Mouse (Mus musculus) right cerebral cortex, adult 2 months (tissue): ENCODE measurements around the gene Irak4.

Experiments used
- DNase-seq, 2 experiments: peaks; one replicate each; pipeline ENCODE4 v3.0.0; 2021 to 2022; ENCODE audit warnings: low spot score in 2 of 2

Irak4 gene

DNA sequence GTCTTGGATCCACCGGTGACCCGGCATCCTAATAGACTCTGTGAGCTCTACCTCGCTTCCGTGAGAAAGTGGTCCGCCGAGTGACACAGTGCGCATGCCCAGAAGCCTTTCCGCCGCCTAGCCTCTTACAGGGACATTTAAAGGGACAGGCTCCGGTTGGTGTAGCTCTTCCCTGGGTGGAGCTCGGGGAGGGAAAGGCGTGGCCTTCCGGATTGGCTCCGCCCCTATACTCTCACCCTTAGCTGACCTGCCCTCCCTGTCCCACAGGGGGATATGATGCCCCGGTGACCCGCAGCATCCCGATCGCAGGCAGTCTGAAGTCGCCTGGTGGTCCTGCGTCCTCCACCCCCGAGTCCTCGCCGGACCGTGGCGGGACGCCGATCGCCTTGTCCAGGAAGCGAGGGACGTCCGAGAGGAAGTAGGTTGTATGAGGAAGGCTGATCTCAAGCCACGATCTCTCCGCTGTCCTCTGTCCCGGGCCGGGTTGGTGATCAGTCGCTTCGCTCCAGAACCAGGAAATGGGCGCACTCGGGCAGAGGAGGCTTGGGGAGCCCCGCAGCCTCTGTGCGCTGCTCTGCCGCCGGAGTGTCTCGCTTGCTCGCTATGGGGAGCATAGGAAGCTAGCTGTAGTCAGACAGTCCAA lies at the start of gene Irak4, which contains the start of gene Pus7l:
Irak4 (plus strand) TSS at position 235 of the 643 bp plus-strand sequence.
Pus7l (minus strand) TSS at position 139 of the 643 bp plus-strand sequence.
- peak; percentile 90 to 92 for DNase-seq

DNA sequence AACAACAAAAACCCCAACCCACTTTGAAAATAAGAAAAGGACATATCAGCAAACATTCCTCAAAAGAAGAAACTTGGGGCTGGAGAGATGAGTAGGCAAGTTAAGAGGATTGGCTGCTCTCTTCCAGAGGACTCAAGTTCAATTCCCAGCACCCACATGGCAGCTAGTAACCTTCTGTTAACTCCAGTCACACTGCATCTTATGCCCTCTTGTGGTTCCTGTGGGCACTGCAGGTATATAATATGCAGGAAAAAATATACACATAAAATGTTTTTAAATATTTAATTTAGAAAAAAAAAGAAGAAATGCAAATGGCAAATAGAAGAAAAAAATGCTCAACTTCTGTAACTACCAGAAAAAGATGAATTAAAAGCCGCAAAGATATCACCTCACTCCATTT lies 49.0 kb upstream of the Irak4 start:
- no peak for DNase-seq

DNA sequence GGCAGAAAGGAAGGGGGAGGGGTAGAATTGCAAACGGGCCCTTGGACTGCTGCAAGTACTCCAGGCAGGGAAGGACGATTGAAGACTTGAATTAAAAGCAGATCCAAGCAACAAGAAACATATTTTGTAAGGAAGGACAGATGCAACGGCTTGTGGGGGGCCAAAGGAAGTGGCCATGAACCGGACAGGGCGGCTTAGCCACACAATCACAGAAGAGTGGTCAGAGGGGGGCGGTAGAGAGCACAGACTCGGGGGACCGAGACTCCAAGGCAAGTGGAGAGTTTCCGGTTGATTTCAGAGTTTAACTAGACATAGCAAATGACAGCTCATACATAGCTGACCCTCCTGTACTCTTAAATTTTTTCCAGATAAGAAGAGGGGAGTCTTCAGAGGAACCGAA lies 47.5 kb upstream of the Irak4 start:
- DNase-seq = no peak

DNA sequence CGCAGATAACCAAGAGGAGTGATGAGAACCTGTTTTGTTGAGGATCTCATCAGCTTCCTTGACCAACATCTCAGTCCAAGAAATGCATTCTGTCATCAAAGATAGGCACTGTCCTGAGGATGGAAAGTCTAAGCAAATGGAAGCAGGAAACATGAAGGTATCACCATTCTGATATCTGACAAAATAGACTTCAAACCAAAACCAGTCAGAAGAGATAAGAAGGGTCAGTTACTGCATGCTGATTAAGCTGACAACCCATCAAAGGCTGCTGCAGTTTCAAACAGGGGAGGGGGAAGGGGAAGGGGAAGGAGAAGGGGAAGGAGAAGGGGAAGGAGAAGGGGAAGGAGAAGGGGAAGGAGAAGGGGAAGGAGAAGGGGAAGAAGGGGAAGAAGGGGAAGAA lies 44.2 kb upstream of the Irak4 start:
- no peak for DNase-seq

DNA sequence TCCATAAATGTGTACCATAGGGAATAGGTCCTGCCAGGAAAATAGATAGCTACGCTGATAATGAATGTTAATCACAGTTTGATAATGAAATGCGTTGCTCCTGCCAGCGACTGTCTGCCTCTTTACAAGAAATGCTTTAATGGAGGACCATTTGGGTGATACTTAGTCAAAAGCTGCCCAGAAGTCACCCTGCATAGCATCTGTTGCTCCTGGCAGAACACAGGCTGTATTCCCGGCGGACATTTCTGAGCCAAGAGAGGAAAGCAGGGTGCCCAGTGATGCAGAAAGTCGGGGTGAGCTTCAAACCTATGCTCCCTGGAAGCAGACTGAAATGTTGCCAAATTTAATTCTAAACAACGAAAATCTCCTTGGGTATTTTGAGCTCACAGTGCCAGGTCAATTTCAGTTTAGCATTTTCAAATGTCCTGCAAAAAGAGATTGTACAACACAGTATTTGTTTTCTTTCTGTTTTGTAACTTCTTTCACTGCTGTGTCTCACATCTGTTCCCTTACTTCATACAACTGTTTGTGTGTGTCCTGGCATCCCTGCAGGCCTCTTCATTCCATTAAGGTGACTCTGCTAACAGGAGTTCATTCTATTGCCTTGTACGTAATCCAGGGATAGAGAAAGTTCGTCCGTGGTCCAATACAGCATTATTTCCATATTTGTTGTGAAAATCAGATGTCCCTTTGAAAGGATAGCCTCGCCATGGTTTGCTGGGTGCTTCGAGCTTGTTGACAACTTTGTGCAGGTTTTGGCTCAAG lies 39.8 kb upstream of the Irak4 start:
- DNase-seq = no peak

DNA sequence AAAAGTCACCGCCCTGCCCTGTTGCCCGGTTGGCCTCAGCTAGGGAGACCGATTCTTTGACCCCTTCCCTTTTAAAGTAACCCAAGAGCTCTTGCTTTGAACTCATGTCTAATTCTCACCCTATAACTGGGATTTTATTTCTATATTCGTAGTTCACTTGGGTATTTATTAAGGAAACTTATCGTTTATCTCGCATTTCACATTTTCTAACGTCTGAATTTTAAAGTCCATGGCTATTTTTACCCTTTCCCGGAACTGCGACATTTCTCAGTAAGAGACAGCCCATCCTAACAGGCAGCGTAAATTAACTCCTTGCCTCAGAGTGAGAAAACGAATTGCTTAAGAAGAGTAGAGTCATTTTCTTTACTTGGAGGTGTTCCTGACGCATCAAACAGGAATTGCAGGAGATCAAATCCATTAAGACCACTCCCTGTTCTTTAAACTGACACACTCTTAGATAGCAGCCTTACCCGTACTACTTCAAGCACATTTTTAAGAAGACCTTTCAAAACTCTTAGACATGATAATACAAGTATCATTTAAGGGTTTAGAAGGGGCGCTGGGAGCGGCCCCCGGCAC lies 25.4 kb upstream of the Irak4 start:
- DNase-seq = no peak

DNA sequence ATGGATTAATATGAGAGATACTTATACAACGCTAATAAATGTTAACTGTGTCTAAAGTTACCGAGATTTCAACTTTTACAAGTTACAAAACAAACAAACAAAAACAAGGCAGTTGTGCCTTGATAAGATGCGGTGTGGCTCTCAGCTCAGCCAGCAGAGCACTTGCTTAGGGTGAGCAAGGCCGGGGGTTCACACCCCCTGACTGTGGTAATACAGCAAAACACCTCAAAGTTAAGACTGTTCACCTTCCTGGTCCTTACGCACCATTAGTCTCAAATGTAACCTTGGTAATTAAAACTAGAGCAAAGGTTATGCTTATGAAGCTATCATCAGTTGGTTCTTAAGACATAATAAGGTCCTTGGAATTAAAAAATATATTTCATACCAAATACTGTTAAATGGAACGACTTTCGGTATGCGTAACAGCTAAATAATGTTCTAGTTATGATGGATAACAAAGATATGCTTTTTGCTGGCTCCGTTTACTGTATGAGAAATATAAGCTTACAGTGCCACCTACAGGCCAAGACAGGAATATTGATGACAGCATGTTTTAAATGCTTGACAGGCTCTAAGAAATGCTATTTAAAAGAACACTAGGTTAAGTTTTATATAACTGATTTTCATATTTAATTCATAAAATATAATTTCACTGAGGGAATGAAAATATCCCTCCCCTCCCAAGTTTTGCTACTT lies 23.1 kb upstream of the Irak4 start:
- peak; percentile 36 to 43 for DNase-seq

DNA sequence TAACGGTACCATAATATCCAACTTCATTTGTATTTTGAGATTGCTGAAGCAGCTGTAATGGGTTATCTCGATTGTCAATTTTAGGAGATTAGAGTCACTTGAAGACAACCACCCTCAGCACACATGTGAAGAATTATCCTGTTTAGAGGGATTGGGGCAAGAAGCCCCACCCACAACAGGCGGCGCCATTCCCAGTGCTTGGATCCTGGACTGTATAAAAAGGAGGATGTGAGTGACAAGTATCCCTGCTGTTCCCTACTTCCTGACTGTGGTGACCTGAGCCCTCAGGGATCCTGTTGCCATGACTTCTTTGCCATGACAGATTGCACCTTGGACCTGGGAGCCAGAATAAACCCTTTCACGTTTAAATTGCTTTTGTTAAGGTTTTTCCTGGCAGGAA lies 22.5 kb upstream of the Irak4 start:
- no peak for DNase-seq

DNA sequence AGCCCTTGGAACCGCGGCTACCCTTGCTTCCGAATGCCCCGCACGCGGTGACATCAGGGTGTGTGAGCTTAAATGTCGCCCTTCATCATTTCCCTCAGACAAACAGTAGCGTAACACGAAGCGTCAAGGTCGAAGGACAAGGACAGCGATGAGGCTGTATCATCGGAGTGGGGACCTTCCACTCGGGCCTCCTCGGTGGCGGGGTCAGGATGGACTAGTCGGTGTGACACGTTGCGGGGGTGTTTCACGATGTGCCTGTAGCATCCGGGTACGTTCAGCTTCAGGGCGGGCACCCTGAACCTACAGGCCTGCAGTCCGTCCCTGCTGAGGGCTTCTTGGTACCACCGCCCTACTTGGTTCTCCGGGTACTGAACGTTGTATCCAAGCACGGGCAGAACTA lies 20.2 kb upstream of the Irak4 start:
- no peak for DNase-seq

DNA sequence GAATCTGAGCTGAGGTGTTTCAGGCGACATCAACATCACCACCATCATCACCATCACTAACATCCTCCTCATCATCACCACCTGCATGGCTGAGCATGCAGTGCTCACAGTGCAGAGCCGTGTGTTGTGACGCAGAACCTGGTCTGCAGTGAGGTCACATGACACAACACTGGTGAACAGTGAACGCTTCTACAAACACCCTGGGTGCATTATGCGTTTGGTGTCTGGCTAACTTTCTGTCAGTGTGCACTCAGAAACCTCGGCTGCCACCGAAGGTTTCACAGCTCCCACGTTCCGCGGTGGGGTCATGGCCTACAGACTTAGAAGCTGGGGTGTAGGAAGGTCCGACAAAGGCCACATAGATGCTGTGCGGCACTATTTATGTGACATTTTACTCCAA lies 18.5 kb upstream of the Irak4 start:
- DNase-seq = no peak

DNA sequence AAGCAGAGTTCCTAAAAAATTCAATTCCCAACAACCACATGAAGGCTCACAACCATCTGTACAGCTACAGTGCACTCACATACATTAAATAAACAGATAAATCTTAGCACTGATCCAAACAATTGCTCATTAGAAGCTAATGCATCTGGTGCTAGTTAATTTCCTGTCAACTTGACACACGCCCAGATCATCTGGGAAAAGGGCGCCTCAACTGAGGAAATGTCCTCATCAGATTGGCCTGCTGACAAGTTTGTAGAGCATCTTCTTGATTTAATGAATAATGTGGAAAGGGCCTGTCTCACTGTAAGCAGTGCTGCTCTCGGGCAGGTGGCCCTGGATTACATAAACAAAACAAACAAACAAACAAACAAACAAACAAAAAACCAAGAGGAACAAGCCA lies 12.9 kb upstream of the Irak4 start:
- DNase-seq = no peak

DNA sequence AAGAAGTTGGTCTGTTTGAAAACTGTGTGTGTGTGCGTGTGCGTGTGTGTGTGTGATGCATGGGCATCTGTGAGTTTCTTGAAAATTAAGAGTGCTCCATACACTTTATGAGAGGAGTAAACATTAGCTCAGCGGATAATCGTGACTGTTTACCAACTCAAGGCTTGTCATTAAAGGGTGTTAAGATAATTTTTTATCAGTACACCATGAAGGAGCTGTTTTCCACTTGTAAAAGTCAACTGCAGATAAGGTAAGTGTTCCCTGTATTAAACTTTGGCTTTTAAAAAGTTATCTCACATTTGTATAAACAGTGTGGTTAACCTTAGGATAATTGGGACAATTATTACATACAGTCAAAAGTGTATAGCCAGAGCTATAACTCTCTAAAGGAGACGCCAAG lies 11.1 kb upstream of the Irak4 start:
- DNase-seq = no peak

DNA sequence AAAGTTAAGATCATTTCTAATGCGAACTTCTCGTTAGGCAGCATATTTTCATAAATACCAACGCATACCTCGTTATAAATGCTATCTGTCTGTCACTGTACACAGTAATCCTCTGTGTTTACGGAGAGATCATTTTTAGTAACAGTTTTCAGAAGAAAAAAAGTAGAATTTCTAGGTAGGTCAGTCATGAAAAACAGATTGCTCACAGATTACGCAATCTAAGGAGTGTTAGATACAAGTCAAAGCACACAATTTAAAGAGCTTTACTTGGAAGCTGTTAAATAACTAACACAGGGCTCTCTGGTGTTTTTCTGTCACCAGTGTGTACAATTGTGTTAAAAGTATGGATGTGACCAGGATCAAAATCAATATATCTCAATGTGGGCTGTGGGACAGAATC lies 10.5 kb upstream of the Irak4 start:
- DNase-seq = no peak

DNA sequence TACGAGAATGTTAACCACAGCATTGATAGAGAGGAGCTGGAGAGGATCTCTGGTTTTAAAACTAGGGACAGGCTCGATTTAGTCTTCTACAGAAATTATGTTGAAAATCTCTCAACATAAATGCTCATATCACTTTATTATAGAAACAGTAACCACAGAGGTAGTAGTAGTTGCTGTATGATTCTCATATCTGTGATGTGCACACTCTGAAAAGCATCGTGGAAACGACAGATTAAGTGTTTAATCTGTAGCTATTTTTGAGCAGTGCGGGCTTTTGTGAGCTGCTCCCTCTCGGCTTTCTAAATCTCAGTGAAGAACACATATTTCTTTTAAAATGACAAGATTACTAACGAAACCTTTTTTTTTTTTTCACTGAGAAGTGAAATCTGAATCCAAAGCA lies 7.9 kb upstream of the Irak4 start:
- no peak for DNase-seq

DNA sequence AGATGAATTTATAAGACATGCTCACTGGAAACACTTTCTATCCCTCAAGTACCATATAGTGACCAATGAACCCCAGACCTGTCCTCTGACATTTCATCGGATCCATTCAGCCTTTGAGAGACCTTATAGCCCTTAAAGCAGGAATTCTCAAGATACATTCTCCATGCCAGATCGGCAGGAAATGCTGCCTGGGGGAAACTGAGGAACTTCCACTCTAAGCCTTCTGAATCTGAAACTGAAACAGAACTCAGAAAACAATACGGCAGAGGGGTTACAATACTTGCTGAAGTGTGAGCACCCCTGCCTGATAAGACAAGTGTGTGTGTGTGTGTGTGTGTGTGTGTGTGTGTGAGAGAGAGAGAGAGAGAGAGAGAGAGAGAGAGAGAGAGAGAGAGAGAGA lies 4.1 kb upstream of the Irak4 start:
- DNase-seq = no peak

DNA sequence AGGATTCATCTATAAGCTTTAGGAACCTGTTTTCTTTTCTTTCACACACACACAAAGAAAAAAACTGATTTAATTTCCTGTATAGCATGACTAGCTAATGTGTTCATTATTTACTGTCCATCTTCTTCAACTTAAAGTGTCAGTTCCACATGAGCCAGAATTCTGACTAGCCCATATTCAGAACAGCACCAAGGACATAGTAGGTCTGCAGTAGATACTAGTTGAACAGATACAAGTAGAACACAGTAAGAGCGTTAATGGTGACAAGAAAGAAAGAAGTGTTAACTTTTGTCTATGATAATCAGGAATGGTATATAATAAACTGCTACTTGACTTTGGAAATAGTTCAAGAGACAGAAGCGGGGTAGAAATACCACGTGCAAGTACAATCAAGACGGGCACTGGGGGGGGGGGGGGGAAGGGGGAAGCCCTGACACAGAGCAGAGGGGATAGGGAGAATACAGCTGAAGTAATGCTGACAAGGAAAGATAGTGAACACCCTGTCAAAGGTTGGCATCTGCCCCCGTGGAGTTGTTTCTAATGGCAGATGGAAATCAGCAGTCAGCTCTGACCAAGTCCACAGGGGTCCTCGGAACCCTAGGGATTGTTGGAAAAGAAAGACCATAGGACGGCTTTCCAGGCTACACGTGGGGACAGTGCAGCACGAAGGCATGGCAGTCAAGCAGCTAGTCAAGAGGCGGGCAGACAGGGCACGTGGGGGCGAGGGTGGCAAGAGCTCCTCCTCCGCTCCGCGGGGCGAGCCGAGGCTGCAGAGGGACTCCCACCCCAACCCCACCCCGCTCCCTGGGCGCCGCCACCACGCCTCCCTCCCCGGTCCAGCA lies 655 bp upstream of the Irak4 start:
- no peak for DNase-seq

DNA sequence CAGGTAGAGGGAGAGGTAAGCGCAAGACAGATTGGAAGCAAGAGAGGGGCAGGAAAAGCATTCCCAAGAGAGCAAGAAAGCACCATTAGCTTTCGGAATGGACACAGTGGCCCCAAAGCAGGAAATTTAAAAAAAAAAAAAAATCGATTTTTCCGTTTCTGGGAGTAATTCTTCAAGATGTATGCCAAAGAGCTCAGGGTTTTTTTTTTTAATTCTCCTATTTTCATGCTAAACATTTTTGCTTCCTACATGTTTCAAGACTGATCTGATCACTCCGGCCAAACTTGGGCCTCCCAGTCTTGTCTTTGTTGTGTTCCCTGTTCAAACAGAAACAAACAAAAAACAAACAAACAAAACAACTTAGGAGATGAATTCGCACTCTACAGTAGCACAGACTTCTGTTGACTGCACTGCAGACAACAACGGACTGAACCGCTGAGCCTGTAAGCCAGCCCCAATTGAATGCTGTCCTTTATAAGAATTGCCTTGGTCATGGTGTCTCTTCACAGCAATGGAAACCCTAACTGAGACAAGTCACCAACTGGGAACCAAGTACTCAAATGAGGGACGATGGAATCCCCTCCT lies 701 bp downstream of the Irak4 start:
- DNase-seq = no peak

DNA sequence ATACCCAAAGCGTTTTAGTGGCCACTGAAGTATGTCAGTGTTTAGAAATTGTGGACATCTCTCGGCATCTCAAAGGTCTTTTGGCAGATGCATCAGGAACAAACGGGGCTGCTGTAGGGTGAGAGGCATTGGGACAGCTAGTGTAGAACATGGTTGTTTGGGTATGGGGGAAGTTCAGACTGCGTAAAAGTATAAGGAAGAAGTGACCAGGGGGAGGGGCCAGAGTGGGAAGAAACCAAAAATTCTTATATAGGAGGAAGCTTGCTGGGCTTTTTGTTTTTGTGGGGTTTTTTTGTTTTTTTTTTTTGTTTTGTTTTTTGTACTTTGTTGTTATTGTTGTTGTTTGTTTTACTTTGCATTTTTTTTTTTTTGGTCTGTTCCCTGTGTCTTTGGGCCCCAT lies 1.4 kb downstream of the Irak4 start:
- no peak for DNase-seq

DNA sequence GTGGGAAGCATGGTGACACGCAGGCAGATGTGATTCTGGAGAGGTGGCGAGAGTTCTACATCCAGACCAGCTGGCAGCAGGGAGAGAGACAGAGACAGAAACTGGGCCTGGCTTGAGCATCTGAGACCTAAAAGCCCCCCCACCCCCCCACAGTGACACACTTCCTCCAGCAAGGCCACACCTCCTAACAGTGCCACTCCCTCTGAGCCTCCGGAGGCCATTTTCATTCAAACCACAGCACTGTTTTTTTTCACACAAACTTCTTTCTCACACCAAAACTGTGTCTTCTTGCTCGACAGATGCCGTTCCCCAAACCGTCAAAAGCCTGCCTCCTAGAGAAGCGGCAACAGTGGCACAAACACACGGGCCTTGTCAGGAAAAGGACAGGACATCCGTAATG lies 10.1 kb downstream of the Irak4 start:
- no peak for DNase-seq

DNA sequence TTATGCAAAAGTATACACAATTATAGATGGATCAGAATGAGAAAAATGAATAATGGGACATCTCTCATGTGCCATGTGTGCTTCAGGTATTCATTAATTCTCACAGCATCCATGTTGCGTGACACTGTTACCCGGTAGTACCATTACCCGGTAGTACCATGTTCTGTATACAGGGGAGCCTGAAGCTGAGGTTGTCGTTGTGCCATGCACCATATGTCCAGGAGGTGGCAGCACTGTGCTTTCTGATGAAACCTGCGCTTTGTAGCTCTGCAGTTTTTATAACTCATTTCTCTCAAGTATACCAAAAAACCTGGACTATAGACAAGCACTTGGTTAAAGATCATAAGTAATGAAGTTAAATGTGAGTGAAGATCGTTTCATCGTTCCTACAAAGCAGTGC lies 14.0 kb downstream of the Irak4 start:
- DNase-seq = peak; percentile 93 to 95
